In the genomic region with DNA sequence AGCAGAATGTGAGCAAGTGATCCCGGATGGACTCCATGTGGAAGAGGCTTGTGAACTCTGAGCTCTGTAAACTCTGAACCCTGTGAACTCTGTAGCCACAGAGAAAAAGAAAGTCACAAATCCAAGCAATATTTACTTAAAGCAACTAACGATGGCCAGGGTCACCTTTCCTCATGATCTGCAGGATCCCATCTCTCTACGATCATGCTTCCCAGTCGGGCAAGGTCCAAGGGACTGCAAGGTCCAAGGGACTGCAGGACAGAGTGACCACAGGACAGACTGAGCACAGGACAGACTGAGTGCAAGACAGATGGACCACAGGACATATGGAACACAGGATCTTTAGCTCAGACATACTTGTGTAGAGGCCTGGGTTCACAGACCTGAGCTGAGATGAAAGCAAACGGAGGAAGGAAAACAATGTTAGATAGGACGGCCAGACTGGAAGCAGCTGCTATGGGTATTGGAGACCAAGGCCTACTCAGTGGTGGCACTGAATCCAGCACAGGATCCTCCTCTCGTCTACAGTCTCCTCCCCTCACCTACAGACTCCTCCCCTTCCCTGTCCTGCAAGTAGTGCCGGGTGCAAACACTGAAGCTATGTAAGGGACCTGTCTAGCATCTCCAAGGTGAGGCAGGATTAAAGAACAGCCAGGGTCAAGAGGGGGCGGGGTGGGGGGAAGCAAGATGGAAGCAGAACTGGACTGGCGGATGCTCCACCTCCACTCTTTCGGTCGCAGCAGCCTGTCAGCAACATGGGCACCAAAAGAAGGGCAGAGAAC, we compare ENCODE assay signal across 21 mouse cellular contexts.
DNase-seq lines count a peak whose midpoint lies in the region; ATAC-seq and TF ChIP-seq lines count a peak whose summit lies in the region.
"Had no signal": no experiment of that assay in that cellular context is flagged by ENCODE, and none has a peak within 500 bp of the region (broad histone marks: within the 10 kb centered on the region; RNA-seq: fewer than 3 reads in every experiment).

No protein-coding gene starts in this region.

- no peak for DNase-seq in embryonic facial prominence, embryonic 10.5 days (ENCODE audit: low spot score)
- DNase-seq in R1 (ENCODE audit: low read depth, low spot score), result peak; percentile 72
- DNase-seq in liver, embryonic 13.5 days, result no peak
- peak; percentile 73 for DNase-seq in yolk sac, embryonic 10.5 days (ENCODE audit: low spot score)
- no peak for DNase-seq in forebrain, postnatal 0 days
- DNase-seq in adrenal gland, adult 2 months, result no peak
- DNase-seq: adrenal gland, postnatal 25 days; B cell, adult 2 months; cerebellum, adult 18-20 months; cerebellum, adult 9-11 months; cerebellum, postnatal 36 days; gastrocnemius, postnatal 14 days; heart, postnatal 10 days; heart, postnatal 4 days had no signal

- H3K27ac ChIP-seq in embryonic facial prominence, embryonic 13.5 days, result no peak overlapping the region
- no peak overlapping the region for H3K27ac ChIP-seq in embryonic facial prominence, embryonic 10.5 days (replicated peaks)
- no peak overlapping the region for H3K27ac ChIP-seq in liver, embryonic 13.5 days
- H3K27ac ChIP-seq in forebrain, postnatal 0 days (ENCODE audit: low read depth, low read length), result no peak overlapping the region
- H3K27ac ChIP-seq: embryonic facial prominence, embryonic 12.5 days; forebrain, embryonic 12.5 days; hindbrain, embryonic 12.5 days; hindbrain, postnatal 0 days had no signal

- 0 out of 2 replicates have a peak, but pooled peaks have one; percentile 37 for ATAC-seq in embryonic facial prominence, embryonic 13.5 days (ENCODE audit: insufficient number of reproducible peaks, insufficient read depth, low FRiP score, low TSS enrichment, low read depth)
- ATAC-seq in liver, embryonic 13.5 days (ENCODE audit: low read depth), result peak; percentile 43
- no peak for ATAC-seq in forebrain, postnatal 0 days
- ATAC-seq: CD4-positive, CD25-positive, alpha-beta regulatory T cell, adult 4 months; forebrain, embryonic 16.5 days; hindbrain, postnatal 0 days had no signal

- WGBS in embryonic facial prominence, embryonic 13.5 days, result 92% methylated on average over 12 of the region's 12 CpGs
- WGBS in embryonic facial prominence, embryonic 10.5 days, result 89% methylated on average over 12 of the region's 12 CpGs
- 64% methylated on average over 12 of the region's 12 CpGs for WGBS in liver, embryonic 13.5 days (ENCODE audit: insufficient replicate concordance)
- WGBS in forebrain, postnatal 0 days, result 94% methylated on average over 12 of the region's 12 CpGs

- no peak overlapping the region for H3K4me2 ChIP-seq in embryonic facial prominence, embryonic 13.5 days
- H3K4me2 ChIP-seq in liver, embryonic 13.5 days, result no peak overlapping the region
- no peak overlapping the region for H3K4me2 ChIP-seq in forebrain, postnatal 0 days (ENCODE audit: low read depth)
- H3K4me2 ChIP-seq: embryonic facial prominence, embryonic 12.5 days; forebrain, embryonic 12.5 days; hindbrain, embryonic 12.5 days had no signal

- H3K4me3 ChIP-seq in embryonic facial prominence, embryonic 13.5 days, result no peak overlapping the region
- no peak overlapping the region for H3K4me3 ChIP-seq in embryonic facial prominence, embryonic 10.5 days
- H3K4me3 ChIP-seq in liver, embryonic 13.5 days (replicated peaks), result no peak overlapping the region
- H3K4me3 ChIP-seq in forebrain, postnatal 0 days (ENCODE audit: low read depth, low read length), result no peak overlapping the region
- H3K4me3 ChIP-seq: embryonic facial prominence, embryonic 12.5 days; forebrain, embryonic 12.5 days; hindbrain, embryonic 12.5 days had no signal

- H3K9me3 ChIP-seq in embryonic facial prominence, embryonic 13.5 days, result peaks cover 3% of the 10 kb centered on the region; the same call in 1 of the 2 replicates
- no peaks in the 10 kb centered on the region for H3K9me3 ChIP-seq in embryonic facial prominence, embryonic 10.5 days
- H3K9me3 ChIP-seq in liver, embryonic 13.5 days (replicated peaks), result peaks cover 12% of the 10 kb centered on the region; the same call in 1 of the 2 replicates
- H3K9me3 ChIP-seq in forebrain, postnatal 0 days (ENCODE audit: low read length), result 0 out of 2 replicates have a peak, but pooled peaks cover 5% of the 10 kb centered on the region
- H3K9me3 ChIP-seq: embryonic facial prominence, embryonic 12.5 days; forebrain, embryonic 12.5 days had no signal

- TF ChIP-seq CTCF in forebrain, postnatal 0 days (IDR thresholded peaks at IDR 0.05; ENCODE audit: low read depth), result no peak

- H3K9ac ChIP-seq in embryonic facial prominence, embryonic 13.5 days, result no peak overlapping the region
- no peak overlapping the region for H3K9ac ChIP-seq in liver, embryonic 13.5 days
- H3K9ac ChIP-seq in forebrain, postnatal 0 days, result no peak overlapping the region
- H3K9ac ChIP-seq: embryonic facial prominence, embryonic 12.5 days; forebrain, embryonic 12.5 days; hindbrain, embryonic 12.5 days had no signal

- H3K27me3 ChIP-seq in embryonic facial prominence, embryonic 13.5 days, result no peaks in the 10 kb centered on the region
- no peaks in the 10 kb centered on the region for H3K27me3 ChIP-seq in embryonic facial prominence, embryonic 10.5 days (replicated peaks; ENCODE audit: low read depth, poor library complexity, severe bottlenecking)
- no peaks in the 10 kb centered on the region for H3K27me3 ChIP-seq in liver, embryonic 13.5 days
- no peaks in the 10 kb centered on the region for H3K27me3 ChIP-seq in forebrain, postnatal 0 days (ENCODE audit: insufficient read depth, low read length)
- H3K27me3 ChIP-seq: embryonic facial prominence, embryonic 12.5 days; forebrain, embryonic 12.5 days; hindbrain, embryonic 12.5 days had no signal

- H3K4me1 ChIP-seq in embryonic facial prominence, embryonic 13.5 days, result peaks cover 4% of the 10 kb centered on the region; the same call in 1 of the 2 replicates
- peaks cover 4% of the 10 kb centered on the region for H3K4me1 ChIP-seq in embryonic facial prominence, embryonic 10.5 days
- no peaks in the 10 kb centered on the region for H3K4me1 ChIP-seq in liver, embryonic 13.5 days (replicated peaks)
- no peaks in the 10 kb centered on the region for H3K4me1 ChIP-seq in forebrain, postnatal 0 days (ENCODE audit: insufficient read depth)
- H3K4me1 ChIP-seq: embryonic facial prominence, embryonic 12.5 days; forebrain, embryonic 12.5 days; hindbrain, embryonic 12.5 days had no signal

- H3K36me3 ChIP-seq in embryonic facial prominence, embryonic 13.5 days, result 0 out of 2 replicates have a peak, but pooled peaks cover 3% of the 10 kb centered on the region
- H3K36me3 ChIP-seq in embryonic facial prominence, embryonic 10.5 days (replicated peaks), result no peaks in the 10 kb centered on the region
- H3K36me3 ChIP-seq in liver, embryonic 13.5 days, result no peaks in the 10 kb centered on the region
- H3K36me3 ChIP-seq in forebrain, postnatal 0 days (ENCODE audit: insufficient read depth), result no peaks in the 10 kb centered on the region
- H3K36me3 ChIP-seq: embryonic facial prominence, embryonic 12.5 days; forebrain, embryonic 12.5 days; hindbrain, embryonic 12.5 days had no signal

Comparison
In these comparisons a context has a peak if more than half of its experiments do, and no peak if none do; other contexts are left out.
1. DNase-seq: peak in R1 (single experiment) and yolk sac, embryonic 10.5 days (single experiment); none in embryonic facial prominence, embryonic 10.5 days (single experiment), liver, embryonic 13.5 days (single experiment), forebrain, postnatal 0 days (single experiment) and adrenal gland, adult 2 months (single experiment).